In genomic region chr7:128240131-128240784, GRCm38 (mm10) we compare ENCODE assay signal across 16 mouse cellular contexts. TPM values are rescaled to one million over a fixed set of nuclear protein-coding genes. Genes with fewer than 3 reads are reported as not detected.
DNase-seq lines count a peak whose midpoint lies in the region; TF ChIP-seq lines count a peak whose summit lies in the region.
"Had no signal": no experiment of that assay in that cellular context is flagged by ENCODE, and none has a peak within 500 bp of the region (broad histone marks: within the 10 kb centered on the region; RNA-seq: fewer than 3 reads in every experiment).

No protein-coding gene starts in this region.

- no peak for TF ChIP-seq POLR2A in lung, adult 2 months (IDR thresholded peaks at IDR 0.05; ENCODE audit: borderline replicate concordance, extremely low read depth, low read depth, low read length)

- DNase-seq in cerebellum, adult 18-20 months = peak; percentile 33 to 39
- DNase-seq in cerebellum, adult 8-10 months = no peak
- peak; percentile 23 to 46 for DNase-seq in kidney, adult 8-10 months
- no peak for DNase-seq in kidney, postnatal 36 days
- DNase-seq in ZHBTc4 (ENCODE audit: low read depth, low spot score) = peak; percentile 13
- peak; percentile 33 to 55 for DNase-seq in cerebellum, postnatal 25 days
- no peak for DNase-seq in spleen, adult 12 weeks (ENCODE audit: low spot score)
- no peak for DNase-seq in lung, adult 2 months
- DNase-seq: adrenal gland, adult 8-10 months; kidney, postnatal 4 days; retina, postnatal 1 day; thymus, postnatal 25 days had no signal

- H3K4me1 ChIP-seq in lung, adult 2 months (ENCODE audit: control insufficient read depth, insufficient read depth, low read length) = no peaks in the 10 kb centered on the region

- H3K4me3 ChIP-seq in lung, adult 2 months (replicated peaks; ENCODE audit: extremely low read depth, low read depth, low read length) = no peak overlapping the region
- H3K4me3 ChIP-seq: heart, embryonic 15.5 days had no signal

- 94% methylated on average over 27 of the region's 27 CpGs for WGBS in lung, adult 2 months

- TF ChIP-seq CTCF in lung, adult 2 months (IDR thresholded peaks at IDR 0.05; ENCODE audit: insufficient read depth, low read length) = no peak

RNA-seq across cellular contexts. Expression of gene 9130023H24Rik, which starts 2.4 kb away (rescaled TPM):
- 2.4 and 3.1 TPM in 2 replicates for polyA plus RNA-seq in lung, adult 2 months (2012; rRNA removed)

RNA-seq across cellular contexts. Expression of gene Armc5, which starts 3.1 kb away (rescaled TPM):
- 41.3 and 45.2 TPM in 2 replicates for polyA plus RNA-seq in lung, adult 2 months (2012; rRNA removed)

RNA-seq across cellular contexts. Expression of gene Tgfb1i1, which starts 6.4 kb away (rescaled TPM):
- polyA plus RNA-seq in lung, adult 2 months (2012; rRNA removed) = 131 and 150 TPM in 2 replicates

RNA-seq across cellular contexts. Expression of gene Slc5a2, which starts 25.2 kb away (rescaled TPM):
- polyA plus RNA-seq in lung, adult 2 months (2012; rRNA removed) = 0.09 and 0.24 TPM in 2 replicates
- polyA plus RNA-seq: C2C12; embryonic facial prominence, embryonic 15.5 days; heart, embryonic 15.5 days had no signal

RNA-seq across cellular contexts. Expression of gene Cox6a2, which starts 34.1 kb away (rescaled TPM):
- polyA plus RNA-seq in lung, adult 2 months (2012; rRNA removed) = 186 and 243 TPM in 2 replicates
- polyA plus RNA-seq: midbrain, embryonic 11.5 days had no signal

Comparison
In these comparisons a context has a peak if more than half of its experiments do, and no peak if none do; other contexts are left out.
1. DNase-seq: peak in cerebellum, adult 18-20 months (2 of 2), kidney, adult 8-10 months (2 of 2), ZHBTc4 (single experiment) and cerebellum, postnatal 25 days (2 of 2); none in cerebellum, adult 8-10 months (single experiment), kidney, postnatal 36 days (0 of 2), spleen, adult 12 weeks (single experiment) and lung, adult 2 months (single experiment).